Mouse (Mus musculus) thymus, adult 2 months (tissue): Measurements from ENCODE around the gene Hfe2. TPM values are rescaled to one million over a fixed set of nuclear protein-coding genes. Genes with fewer than 3 reads are reported as not detected.
A peak's percentile ranks its signal among the peaks of the same experiment; 100 is the strongest.

Experiments used
- DNase-seq: peaks from one replicate; pipeline ENCODE4 v3.0.0; 2021
- H3K27ac ChIP-seq: fragments of 200-500 bp; 2 replicates; pipeline ENCODE4 v1.5.1; 2012; ENCODE audit warnings: low read length, control low read depth; ENCODE audit not compliant: control insufficient read depth, insufficient read depth
- H3K27me3 ChIP-seq: fragments of 200-500 bp; 2 replicates; pipeline ENCODE4 v1.6.1; 2012; ENCODE audit warnings: mild to moderate bottlenecking, low read length, moderate library complexity, mixed read lengths; ENCODE audit not compliant: control insufficient read depth, insufficient read depth
- H3K36me3 ChIP-seq: fragments of 200-500 bp; 2 replicates; pipeline ENCODE4 v1.6.1; 2012; ENCODE audit warnings: mild to moderate bottlenecking, low read length, moderate library complexity; ENCODE audit not compliant: control insufficient read depth, insufficient read depth
- H3K4me1 ChIP-seq: fragments of 200-500 bp; replicated peaks from 2 replicates; pipeline ENCODE4 v1.6.1; 2012; ENCODE audit warnings: low read length; ENCODE audit not compliant: control insufficient read depth, insufficient read depth
- H3K4me3 ChIP-seq: fragments of 200-500 bp; 2 replicates; pipeline ENCODE4 v1.5.1; 2012; ENCODE audit warnings: mild to moderate bottlenecking, low read length, control low read depth, moderate library complexity; ENCODE audit not compliant: control insufficient read depth, insufficient read depth
- CTCF ChIP-seq: fragments of 200-500 bp; IDR thresholded peaks from 2 replicates; pipeline ENCODE4 v1.5.1; 2012; ENCODE audit warnings: mild to moderate bottlenecking, control low read depth, low read length, moderate library complexity, borderline replicate concordance; ENCODE audit not compliant: control insufficient read depth, poor library complexity, insufficient read depth; ENCODE audit errors: extremely low read depth
- POLR2A ChIP-seq: fragments of 200-500 bp; IDR thresholded peaks from 2 replicates; pipeline ENCODE4 v1.6.1; 2012; ENCODE audit warnings: mild to moderate bottlenecking, low read length, control low read depth, moderate library complexity; ENCODE audit not compliant: control insufficient read depth, poor library complexity, insufficient read depth; ENCODE audit errors: extremely low read depth
- WGBS: fragments of 180-500 bp; shearing (Covaris S2); methylation state at CpG from one replicate; pipeline ENCODE4 v1.1.7; 2018; 5-methylcytosine and 5-hydroxymethylcytosine counted together
- polyA plus RNA-seq: library from polyadenylated mRNA; depleted of rRNA; stranded (reverse); fragments of >200 nt; gene quantifications from 2 replicates; pipeline ENCODE4 v1.2.3, GENCODE M21; 2012

Hfe2 gene
- polyA plus RNA-seq, 1 experiment = 10.4 TPM

- H3K36me3 ChIP-seq = no peaks in the 10 kb centered on the region
- TF ChIP-seq CTCF (no peak), POLR2A (no peak)
- no peak overlapping the region for H3K4me3 ChIP-seq
- no peak overlapping the region for H3K27ac ChIP-seq
- peaks cover 8% of the 10 kb centered on the region for H3K4me1 ChIP-seq
- no peaks in the 10 kb centered on the region for H3K27me3 ChIP-seq
- DNase-seq = no peak
- 94% methylated on average over 7 of the region's 7 CpGs for WGBS
Measured at GRCm38 (mm10) chr3:96548824-96549223, 23.9 kb downstream of the Hfe2 start.

- Histone ChIP-seq H3K4me1 (peaks cover 12% of the 10 kb centered on the region), H3K36me3 (no peaks in the 10 kb centered on the region), H3K27ac (no peak overlapping the region), H3K4me3 (no peak overlapping the region), H3K27me3 (no peaks in the 10 kb centered on the region)
- TF ChIP-seq POLR2A = no peak
- no peak for TF ChIP-seq CTCF
- no peak for DNase-seq
- WGBS = 69% methylated on average over 5 of the region's 5 CpGs
Measured at GRCm38 (mm10) chr3:96549346-96549745, 24.4 kb downstream of the Hfe2 start.

GRCm38 (mm10) chr3:96551203-96551602 lies 26.2 kb downstream of the Hfe2 start:
- Histone ChIP-seq H3K27me3 (no peaks in the 10 kb centered on the region), H3K4me1 (peaks cover 24% of the 10 kb centered on the region), H3K4me3 (no peak overlapping the region), H3K36me3 (no peaks in the 10 kb centered on the region), H3K27ac (no peak overlapping the region)
- TF ChIP-seq POLR2A (no peak), CTCF (no peak)
- peak; percentile 71 for DNase-seq
- WGBS = 13% methylated on average over 8 of the region's 8 CpGs

GRCm38 (mm10) chr3:96551890-96552289 lies 26.9 kb downstream of the Hfe2 start:
- Histone ChIP-seq H3K4me3 (no peak overlapping the region), H3K27ac (no peak overlapping the region), H3K36me3 (no peaks in the 10 kb centered on the region), H3K4me1 (peaks cover 24% of the 10 kb centered on the region), H3K27me3 (no peaks in the 10 kb centered on the region)
- TF ChIP-seq CTCF (no peak), POLR2A (no peak)
- 60% methylated on average over 7 of the region's 7 CpGs for WGBS
- DNase-seq = no peak

GRCm38 (mm10) chr3:96553601-96554000 lies 28.6 kb downstream of the Hfe2 start:
- DNase-seq = no peak
- Histone ChIP-seq H3K27ac (no peak overlapping the region), H3K27me3 (no peaks in the 10 kb centered on the region), H3K36me3 (no peaks in the 10 kb centered on the region), H3K4me3 (no peak overlapping the region), H3K4me1 (peaks cover 22% of the 10 kb centered on the region)
- TF ChIP-seq POLR2A (no peak), CTCF (no peak)
- WGBS = 64% methylated on average over 6 of the region's 6 CpGs

- Histone ChIP-seq H3K27me3 (no peaks in the 10 kb centered on the region), H3K4me1 (peaks cover 22% of the 10 kb centered on the region), H3K4me3 (no peak overlapping the region), H3K27ac (no peak overlapping the region), H3K36me3 (peaks cover 3% of the 10 kb centered on the region)
- TF ChIP-seq POLR2A = no peak
- TF ChIP-seq CTCF = no peak
- no peak for DNase-seq
- WGBS = 96% methylated on average over 6 of the region's 6 CpGs
Measured at GRCm38 (mm10) chr3:96554251-96554650, 29.3 kb downstream of the Hfe2 start.

GRCm38 (mm10) chr3:96555041-96555596 lies 30.1 kb downstream of the Hfe2 start:
- H3K36me3 ChIP-seq = peaks cover 12% of the 10 kb centered on the region
- peaks cover 29% of the 10 kb centered on the region for H3K4me1 ChIP-seq
- TF ChIP-seq POLR2A = no peak
- TF ChIP-seq CTCF = no peak
- H3K4me3 ChIP-seq = no peak overlapping the region
- H3K27me3 ChIP-seq = no peaks in the 10 kb centered on the region
- WGBS = 56% methylated on average over 12 of the region's 12 CpGs
- DNase-seq = no peak
- peak overlapping the region; percentile 98 for H3K27ac ChIP-seq

- no peak for TF ChIP-seq POLR2A
- TF ChIP-seq CTCF = no peak
- no peak for DNase-seq
- 41% methylated on average over 15 of the region's 15 CpGs for WGBS
Measured at GRCm38 (mm10) chr3:96555999-96556614, 31.1 kb downstream of the Hfe2 start.

More at GRCm38 (mm10) chr3:96555999-96556614, 31.1 kb downstream of the Hfe2 start:
- peak overlapping the region; percentile 98 for H3K27ac ChIP-seq
- H3K4me1 ChIP-seq = peaks cover 36% of the 10 kb centered on the region
- H3K4me3 ChIP-seq = no peak overlapping the region
- peaks cover 22% of the 10 kb centered on the region for H3K36me3 ChIP-seq
- no peaks in the 10 kb centered on the region for H3K27me3 ChIP-seq
